Mouse (Mus musculus) stomach, embryonic 16.5 days (tissue): Measurements from ENCODE around the gene Il18rap. TPM values are rescaled to one million over a fixed set of nuclear protein-coding genes. Genes with fewer than 3 reads are reported as not detected.

Experiments used
- ATAC-seq: fragments of 200-750 bp; cut with Nextera tagmentation; 2 replicates; pipeline ENCODE4 v1.8.0; 2017; ENCODE audit warnings: moderate number of reproducible peaks, moderate TSS enrichment; ENCODE audit not compliant: insufficient read depth, low FRiP score
- H3K27ac ChIP-seq: fragments of 300-500 bp; sonication (generic); 2 replicates; pipeline ENCODE4 v1.5.1; 2014; ENCODE audit warnings: low read length
- H3K27me3 ChIP-seq: fragments of 300-500 bp; sonication (generic); 2 replicates; pipeline ENCODE4 v1.6.1; 2014; ENCODE audit warnings: low read length, control low read depth, mixed read lengths; ENCODE audit not compliant: control insufficient read depth, insufficient read depth
- H3K36me3 ChIP-seq: fragments of 300-500 bp; sonication (generic); 2 replicates; pipeline ENCODE4 v1.6.1; 2014; ENCODE audit warnings: low read length; ENCODE audit not compliant: control insufficient read depth, insufficient read depth
- H3K4me1 ChIP-seq: fragments of 300-500 bp; sonication (generic); 2 replicates; pipeline ENCODE4 v1.6.1; 2014; ENCODE audit warnings: low read length, control low read depth, mixed read lengths; ENCODE audit not compliant: control insufficient read depth, insufficient read depth
- H3K4me2 ChIP-seq: fragments of 300-500 bp; sonication (generic); 2 replicates; pipeline ENCODE4 v1.6.1; 2014; ENCODE audit warnings: low read depth, low read length, mixed read lengths
- H3K4me3 ChIP-seq: fragments of 300-500 bp; sonication (generic); replicated peaks from 2 replicates; pipeline ENCODE4 v1.5.1; 2014; ENCODE audit warnings: mild to moderate bottlenecking, low read length
- H3K9ac ChIP-seq: fragments of 300-500 bp; sonication (generic); 2 replicates; pipeline ENCODE4 v1.6.1; 2014; ENCODE audit warnings: low read length
- H3K9me3 ChIP-seq: fragments of 300-500 bp; sonication (generic); replicated peaks from 2 replicates; pipeline ENCODE4 v1.6.1; 2016; ENCODE audit warnings: low read length, control low read depth; ENCODE audit not compliant: control insufficient read depth
- WGBS: fragments of 180-500 bp; shearing (Covaris S2); extraction: QIAGEN DNeasy Blood & Tissue Kit; methylation state at CpG from one replicate; pipeline ENCODE4 v1.1.7; 2014; 5-methylcytosine and 5-hydroxymethylcytosine counted together
- polyA plus RNA-seq: library from polyadenylated mRNA; unstranded; fragments of >200 nt; fragmentation: Nextera tagmentation; extraction: Ambion mirVana; gene quantifications from 2 replicates; pipeline ENCODE4 v1.2.1, GENCODE M21; 2015

Gene Il18rap
- 0.71 and 0.72 TPM in 2 replicates for polyA plus RNA-seq

- ATAC-seq, result no peak
- H3K27me3 ChIP-seq, result no peaks in the 10 kb centered on the region
- 48% methylated on average over 9 of the region's 9 CpGs for WGBS
Observed at GRCm38 (mm10) chr1:40514851-40515585, at the start of gene Il18rap. Gene Il18rap (plus strand): TSS chr1:40515362.

GRCm38 (mm10) chr1:40465477-40466430, 49.4 kb upstream of the Il18rap start, which contains the start of gene Il18r1:
Gene Il18r1 (plus strand): TSS chr1:40465552.
- Histone ChIP-seq H3K27ac (no peak within 1 kb of the TSS), H3K4me3 (peak within 1 kb of the TSS; percentile 34), H3K9me3 (no peaks in the 10 kb centered on the region), H3K27me3 (no peaks in the 10 kb centered on the region), H3K4me2 (peak within 1 kb of the TSS; percentile 37), H3K36me3 (no peaks in the 10 kb centered on the region), H3K4me1 (no peaks in the 10 kb centered on the region), H3K9ac (peak within 1 kb of the TSS; percentile 46; the same call in 1 of the 2 replicates)
- ATAC-seq, result peak; percentile 74; the same call in 1 of the 2 replicates
- WGBS, result 38% methylated on average over 20 of the region's 20 CpGs

More at GRCm38 (mm10) chr1:40514851-40515585, at the start of gene Il18rap:
- no peaks in the 10 kb centered on the region for H3K36me3 ChIP-seq
- H3K4me3 ChIP-seq, result no peak within 1 kb of the TSS
- 0 out of 2 replicates have a peak, but pooled peaks cover 4% of the 10 kb centered on the region for H3K9me3 ChIP-seq
- no peak within 1 kb of the TSS for H3K27ac ChIP-seq
- H3K4me1 ChIP-seq, result no peaks in the 10 kb centered on the region
- H3K9ac ChIP-seq, result no peak within 1 kb of the TSS
- no peak within 1 kb of the TSS for H3K4me2 ChIP-seq

- Histone ChIP-seq H3K4me1 (no peaks in the 10 kb centered on the region), H3K27ac (no peak overlapping the region), H3K4me3 (no peak overlapping the region), H3K27me3 (no peaks in the 10 kb centered on the region), H3K4me2 (no peak overlapping the region), H3K36me3 (no peaks in the 10 kb centered on the region), H3K9me3 (no peaks in the 10 kb centered on the region), H3K9ac (no peak overlapping the region)
- ATAC-seq, result no peak
- WGBS, result 86% methylated on average over 4 of the region's 4 CpGs
Observed at GRCm38 (mm10) chr1:40467306-40467705, 47.9 kb upstream of the Il18rap start.

DNA sequence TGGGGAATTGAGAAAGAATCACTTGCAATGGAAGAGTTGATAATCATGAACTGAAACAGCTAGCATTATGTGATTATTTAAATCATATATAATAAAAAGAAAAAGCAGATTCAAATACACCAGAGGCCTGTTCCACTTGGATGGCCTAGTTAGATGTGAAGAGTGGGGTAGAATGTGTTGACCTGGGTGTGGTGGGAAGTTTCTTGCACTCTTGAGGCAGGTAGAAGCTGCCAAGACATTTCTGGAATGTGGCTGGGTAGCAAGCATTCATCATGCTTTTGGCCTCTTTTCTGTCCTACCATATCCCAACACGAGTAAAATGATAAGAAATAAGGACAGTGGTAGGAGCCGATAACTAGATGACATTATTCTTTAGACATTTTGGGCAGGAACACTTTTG, 46.4 kb upstream of the Il18rap start:
- H3K4me2 ChIP-seq, result no peak overlapping the region
- H3K27me3 ChIP-seq, result no peaks in the 10 kb centered on the region
- WGBS, result 67% methylated on average over 2 of the region's 2 CpGs

GRCm38 (mm10) chr1:40469900-40470299, 45.3 kb upstream of the Il18rap start:
- WGBS, result 78% methylated on average over 12 of the region's 12 CpGs
- Histone ChIP-seq H3K4me2 (no peak overlapping the region), H3K36me3 (no peaks in the 10 kb centered on the region), H3K9me3 (no peaks in the 10 kb centered on the region), H3K4me1 (no peaks in the 10 kb centered on the region), H3K4me3 (no peak overlapping the region), H3K27ac (no peak overlapping the region), H3K9ac (no peak overlapping the region), H3K27me3 (no peaks in the 10 kb centered on the region)
- ATAC-seq, result no peak

More for the DNA sequence above, 46.4 kb upstream of the Il18rap start:
- Histone ChIP-seq H3K36me3 (no peaks in the 10 kb centered on the region), H3K9ac (no peak overlapping the region), H3K9me3 (no peaks in the 10 kb centered on the region), H3K27ac (no peak overlapping the region), H3K4me3 (no peak overlapping the region), H3K4me1 (no peaks in the 10 kb centered on the region)
- no peak for ATAC-seq

- no peak overlapping the region for H3K4me2 ChIP-seq
- WGBS, result 94% methylated on average over 1 of the region's 1 CpGs
- H3K36me3 ChIP-seq, result no peaks in the 10 kb centered on the region
- H3K4me3 ChIP-seq, result no peak overlapping the region
- H3K4me1 ChIP-seq, result no peaks in the 10 kb centered on the region
- no peak overlapping the region for H3K9ac ChIP-seq
- H3K27me3 ChIP-seq, result no peaks in the 10 kb centered on the region
- H3K27ac ChIP-seq, result no peak overlapping the region
- ATAC-seq, result no peak
- H3K9me3 ChIP-seq, result no peaks in the 10 kb centered on the region
Observed at GRCm38 (mm10) chr1:40472401-40472800, 42.8 kb upstream of the Il18rap start.

GRCm38 (mm10) chr1:40473640-40474039, 41.5 kb upstream of the Il18rap start:
- Histone ChIP-seq H3K27me3 (no peaks in the 10 kb centered on the region), H3K9ac (no peak overlapping the region), H3K9me3 (no peaks in the 10 kb centered on the region), H3K4me2 (no peak overlapping the region), H3K27ac (no peak overlapping the region), H3K4me3 (no peak overlapping the region), H3K4me1 (no peaks in the 10 kb centered on the region), H3K36me3 (no peaks in the 10 kb centered on the region)
- 84% methylated on average over 4 of the region's 4 CpGs for WGBS
- no peak for ATAC-seq

GRCm38 (mm10) chr1:40474336-40474735, 40.8 kb upstream of the Il18rap start:
- no peak for ATAC-seq
- WGBS, result 75% methylated on average over 5 of the region's 5 CpGs

GRCm38 (mm10) chr1:40475697-40476096, 39.5 kb upstream of the Il18rap start:
- Histone ChIP-seq H3K9ac (no peak overlapping the region), H3K4me3 (no peak overlapping the region), H3K36me3 (no peaks in the 10 kb centered on the region), H3K4me2 (no peak overlapping the region), H3K9me3 (no peaks in the 10 kb centered on the region), H3K27ac (no peak overlapping the region), H3K27me3 (no peaks in the 10 kb centered on the region), H3K4me1 (no peaks in the 10 kb centered on the region)
- ATAC-seq, result no peak
- WGBS, result 47% methylated on average over 3 of the region's 3 CpGs

More at GRCm38 (mm10) chr1:40474336-40474735, 40.8 kb upstream of the Il18rap start:
- Histone ChIP-seq H3K27ac (no peak overlapping the region; the same call in 1 of the 2 replicates), H3K4me2 (no peak overlapping the region), H3K9ac (no peak overlapping the region), H3K9me3 (no peaks in the 10 kb centered on the region), H3K4me3 (no peak overlapping the region), H3K4me1 (no peaks in the 10 kb centered on the region), H3K27me3 (no peaks in the 10 kb centered on the region), H3K36me3 (no peaks in the 10 kb centered on the region)
